In the genomic region with DNA sequence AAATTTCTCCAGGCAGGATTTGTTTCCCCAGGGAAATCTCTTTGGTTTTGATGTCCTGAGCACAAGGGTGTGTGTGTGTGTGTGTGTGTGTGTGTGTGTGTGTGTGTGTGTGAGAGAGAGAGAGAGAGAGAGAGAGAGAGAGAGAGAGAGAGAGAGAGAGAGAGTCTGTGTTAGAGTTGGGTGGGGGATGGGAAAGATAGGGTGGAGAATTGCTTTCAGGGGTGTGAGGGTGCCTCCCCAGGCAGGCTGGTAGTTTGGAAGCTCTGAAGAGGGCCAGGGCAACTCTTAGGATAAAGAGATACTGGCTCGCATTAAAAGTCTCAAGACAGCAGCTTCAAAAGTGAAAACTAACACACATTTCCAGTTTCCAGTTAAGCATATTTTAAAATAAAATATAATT, we compare ENCODE assay signal across 8 mouse cellular contexts.
DNase-seq lines count a peak whose midpoint lies in the region; ATAC-seq and TF ChIP-seq lines count a peak whose summit lies in the region.

No protein-coding gene starts in this region.

- WGBS in kidney, postnatal 0 days, result 53% methylated on average over 1 of the region's 1 CpGs
- WGBS in forebrain, embryonic 10.5 days, result 12% methylated on average over 1 of the region's 1 CpGs
- WGBS in intestine, embryonic 16.5 days, result 35% methylated on average over 1 of the region's 1 CpGs
- WGBS in neural tube, embryonic 12.5 days, result 19% methylated on average over 1 of the region's 1 CpGs

- no peaks in the 10 kb centered on the region for H3K9me3 ChIP-seq in kidney, postnatal 0 days (replicated peaks; ENCODE audit: low read length)
- H3K9me3 ChIP-seq in forebrain, embryonic 10.5 days, result no peaks in the 10 kb centered on the region
- H3K9me3 ChIP-seq in intestine, embryonic 16.5 days (ENCODE audit: control insufficient read depth, low read length), result no peaks in the 10 kb centered on the region
- no peaks in the 10 kb centered on the region for H3K9me3 ChIP-seq in neural tube, embryonic 12.5 days

- H3K27ac ChIP-seq in kidney, postnatal 0 days, result peak overlapping the region; percentile 92
- peak overlapping the region; percentile 91 for H3K27ac ChIP-seq in forebrain, embryonic 10.5 days
- no peak overlapping the region for H3K27ac ChIP-seq in intestine, embryonic 16.5 days (ENCODE audit: low read length)
- H3K27ac ChIP-seq in neural tube, embryonic 12.5 days, result no peak overlapping the region

- H3K27me3 ChIP-seq in kidney, postnatal 0 days (ENCODE audit: insufficient read depth, low read length), result no peaks in the 10 kb centered on the region
- peaks cover 12% of the 10 kb centered on the region; the same call in 1 of the 2 replicates for H3K27me3 ChIP-seq in forebrain, embryonic 10.5 days (ENCODE audit: poor library complexity, severe bottlenecking)
- H3K27me3 ChIP-seq in intestine, embryonic 16.5 days (replicated peaks; ENCODE audit: control insufficient read depth, insufficient read depth, low read length), result peaks cover 21% of the 10 kb centered on the region; the same call in 1 of the 2 replicates
- no peaks in the 10 kb centered on the region for H3K27me3 ChIP-seq in neural tube, embryonic 12.5 days (replicated peaks)

- no peaks in the 10 kb centered on the region for H3K36me3 ChIP-seq in kidney, postnatal 0 days (ENCODE audit: insufficient read depth, low read length)
- H3K36me3 ChIP-seq in forebrain, embryonic 10.5 days (replicated peaks), result no peaks in the 10 kb centered on the region
- no peaks in the 10 kb centered on the region for H3K36me3 ChIP-seq in intestine, embryonic 16.5 days (ENCODE audit: control insufficient read depth, insufficient read depth, low read length)
- no peaks in the 10 kb centered on the region for H3K36me3 ChIP-seq in neural tube, embryonic 12.5 days

- H3K4me3 ChIP-seq in kidney, postnatal 0 days (replicated peaks; ENCODE audit: low read depth, low read length), result peak overlapping the region; percentile 64
- peak overlapping the region; percentile 74 for H3K4me3 ChIP-seq in forebrain, embryonic 10.5 days
- peak overlapping the region; percentile 55 for H3K4me3 ChIP-seq in intestine, embryonic 16.5 days (ENCODE audit: low read length)
- H3K4me3 ChIP-seq in neural tube, embryonic 12.5 days, result no peak overlapping the region

- TF ChIP-seq CTCF in kidney, postnatal 0 days (IDR thresholded peaks at IDR 0.05; ENCODE audit: low read depth), result no peak

- H3K4me2 ChIP-seq in kidney, postnatal 0 days (ENCODE audit: low read length), result peak overlapping the region; percentile 73
- peak overlapping the region; percentile 74 for H3K4me2 ChIP-seq in intestine, embryonic 16.5 days (ENCODE audit: low read depth, low read length)
- peak overlapping the region; percentile 85 for H3K4me2 ChIP-seq in neural tube, embryonic 12.5 days (replicated peaks)

- peak overlapping the region; percentile 86; the same call in 1 of the 2 replicates for H3K9ac ChIP-seq in kidney, postnatal 0 days (ENCODE audit: low read depth, low read length)
- peak overlapping the region; percentile 56; the same call in 1 of the 2 replicates for H3K9ac ChIP-seq in intestine, embryonic 16.5 days (ENCODE audit: low read depth, low read length)
- peak overlapping the region; percentile 58; the same call in 1 of the 2 replicates for H3K9ac ChIP-seq in neural tube, embryonic 12.5 days

- no peak for ATAC-seq in kidney, postnatal 0 days (replicated peaks; ENCODE audit: low FRiP score, low read depth)
- no peak for ATAC-seq in intestine, embryonic 16.5 days
- ATAC-seq in neural tube, embryonic 12.5 days (ENCODE audit: low FRiP score, low read depth), result peak; percentile 34; the same call in 1 of the 2 replicates
- no peak for ATAC-seq in megakaryocyte-erythroid progenitor cell, adult 5-6 weeks (replicated peaks; ENCODE audit: low FRiP score, low TSS enrichment, poor library complexity, severe bottlenecking)

- peaks cover 6% of the 10 kb centered on the region; the same call in 1 of the 2 replicates for H3K4me1 ChIP-seq in kidney, postnatal 0 days (replicated peaks; ENCODE audit: insufficient read depth, low read length)
- H3K4me1 ChIP-seq in forebrain, embryonic 10.5 days, result peaks cover 76% of the 10 kb centered on the region
- peaks cover 9% of the 10 kb centered on the region; the same call in 1 of the 2 replicates for H3K4me1 ChIP-seq in intestine, embryonic 16.5 days (ENCODE audit: control insufficient read depth, insufficient read depth, low read length)
- peaks cover 15% of the 10 kb centered on the region for H3K4me1 ChIP-seq in neural tube, embryonic 12.5 days

- DNase-seq in kidney, postnatal 0 days (ENCODE audit: low spot score), result no peak
- no peak for DNase-seq in kidney, postnatal 10 days
- no peak for DNase-seq in forebrain, embryonic 10.5 days (ENCODE audit: extremely low spot score, low spot score)
- no peak for DNase-seq in ovary, adult 18-20 months (ENCODE audit: low spot score)
- no peak for DNase-seq in layer of hippocampus, postnatal 36 days

Comparison
In these comparisons a context has a peak if more than half of its experiments do, and no peak if none do; other contexts are left out.
1. H3K27ac ChIP-seq: peak in kidney, postnatal 0 days (single experiment) and forebrain, embryonic 10.5 days (single experiment); none in intestine, embryonic 16.5 days (single experiment) and neural tube, embryonic 12.5 days (single experiment).
2. Peak in every context shown above with its lines, with median percentiles within 50 percentile points of each other: H3K4me2 ChIP-seq and H3K9ac ChIP-seq.